Mouse (Mus musculus): ENCODE data around the gene Olfr412.

The Olfr412 gene

GRCm38 (mm10) chr11:74413449-74413972, 51.6 kb downstream of the Olfr412 start:
- DNase-seq (ENCODE audit: low spot score): no peak

GRCm38 (mm10) chr11:74414112-74414511, 52.2 kb downstream of the Olfr412 start:
- DNase-seq (ENCODE audit: low spot score): no peak

GRCm38 (mm10) chr11:74415736-74416135, 53.9 kb downstream of the Olfr412 start:
- DNase-seq (ENCODE audit: low spot score): no peak

Data from layer of hippocampus, adult 11-12 months (tissue).